Mouse (Mus musculus) brain, adult 2 months (tissue): ENCODE data around the gene Scyl2.
A peak's percentile ranks its signal among the peaks of the same experiment; 100 is the strongest.
"Not testable (repeated sequence)": the region's sequence is repeated elsewhere in the genome, so short reads cannot be mapped to it uniquely, and the experiment has no call there.

Experiments
- DNase-seq: peaks from one replicate; pipeline ENCODE4 v3.0.0; 2011; ENCODE audit warnings: low read depth, low spot score

The Scyl2 gene

DNA sequence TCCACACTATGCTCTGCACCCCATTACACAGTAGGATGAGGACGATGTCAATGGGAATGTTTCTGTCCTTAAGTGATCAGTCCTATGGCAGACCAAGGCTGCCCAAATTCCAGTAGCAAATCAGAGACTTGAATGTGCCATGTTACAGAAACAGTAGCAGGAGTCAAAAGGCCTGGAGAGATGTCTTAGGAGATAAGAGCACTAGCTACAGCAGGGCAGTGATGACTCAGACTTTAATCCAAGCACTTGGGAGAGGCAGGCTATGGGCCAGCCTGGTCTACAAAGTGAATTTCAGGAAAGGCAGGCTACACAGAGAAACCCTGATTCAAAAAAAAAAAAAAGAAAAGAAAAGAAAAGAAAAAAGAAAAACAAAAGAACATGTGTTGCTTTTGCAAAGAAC, 6.6 kb downstream of the Scyl2 start:
- no peak for DNase-seq

- DNase-seq, result no peak
These were observed 8.0 kb downstream of the Scyl2 start for GRCm38 (mm10) chr10:89678054-89678453.

- peak; percentile 82 for DNase-seq
These were observed 9.5 kb downstream of the Scyl2 start for GRCm38 (mm10) chr10:89676609-89677008.

DNA sequence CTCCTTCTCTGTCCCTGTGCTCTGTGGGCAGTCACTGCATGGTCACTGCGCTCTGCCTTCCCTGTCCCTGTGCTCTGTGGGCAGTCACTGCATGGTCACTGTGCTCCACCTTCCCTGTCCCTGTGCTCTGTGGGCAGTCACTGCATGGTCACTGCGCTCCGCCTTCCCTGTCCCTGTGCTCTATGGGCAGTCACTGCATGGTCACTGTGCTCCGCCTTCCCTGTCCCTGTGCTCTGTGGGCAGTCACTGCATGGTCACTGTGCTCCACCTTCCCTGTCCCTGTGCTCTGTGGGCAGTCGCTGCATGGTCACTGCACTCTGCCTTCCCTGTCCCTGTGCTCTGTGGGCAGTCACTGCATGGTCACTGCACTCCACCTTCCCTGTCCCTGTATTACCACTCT, 15.7 kb downstream of the Scyl2 start:
- DNase-seq, result not testable (repeated sequence)

GRCm38 (mm10) chr10:89667571-89667970, 18.5 kb downstream of the Scyl2 start:
- DNase-seq, result no peak

DNA sequence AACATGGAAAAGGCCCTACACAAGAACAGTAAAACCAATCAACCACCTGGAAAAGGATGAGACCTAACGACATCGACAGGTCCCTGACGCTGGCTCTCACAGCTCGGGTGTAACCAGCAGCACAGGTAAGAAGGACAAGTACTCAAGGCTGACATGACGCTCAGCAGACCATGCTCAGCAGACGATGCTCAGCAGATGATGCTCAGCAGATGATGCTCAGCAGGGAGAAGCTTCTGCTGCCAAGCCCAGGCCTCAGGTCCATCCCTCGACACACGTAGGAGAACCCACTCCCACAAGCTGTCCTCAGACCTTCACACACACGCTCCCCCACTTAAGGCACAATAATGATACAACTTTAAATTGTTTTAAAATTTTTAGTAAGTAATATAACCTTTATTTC, 20.4 kb downstream of the Scyl2 start:
- peak; percentile 91 for DNase-seq

- DNase-seq, result peak; percentile 63
These were observed 21.0 kb downstream of the Scyl2 start for GRCm38 (mm10) chr10:89664977-89665645.

GRCm38 (mm10) chr10:89656366-89656765, 29.7 kb downstream of the Scyl2 start:
- DNase-seq, result peak; percentile 79

GRCm38 (mm10) chr10:89652912-89653311, 33.2 kb downstream of the Scyl2 start:
- peak; percentile 58 for DNase-seq

DNA sequence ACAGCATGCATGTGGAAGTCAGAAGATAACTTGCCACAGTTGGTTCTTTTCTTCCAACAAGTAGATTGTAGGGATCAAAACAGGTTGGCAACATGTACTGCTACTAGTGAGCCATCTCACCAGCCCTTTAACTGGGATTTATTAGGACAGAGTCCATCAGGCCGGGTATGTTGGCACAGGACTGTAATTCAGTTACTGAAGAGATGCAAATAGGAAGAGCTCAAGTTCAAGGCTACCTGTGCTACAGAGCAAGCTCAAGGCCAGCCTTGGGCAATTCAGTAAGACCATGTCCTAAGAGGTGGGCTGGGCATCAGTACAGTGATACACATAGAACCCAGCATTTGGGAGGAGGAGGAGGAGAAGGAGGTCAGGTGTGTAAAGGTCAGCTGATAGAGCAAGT, 34.4 kb downstream of the Scyl2 start:
- no peak for DNase-seq

- DNase-seq, result no peak
These were observed 39.2 kb downstream of the Scyl2 start for GRCm38 (mm10) chr10:89646918-89647317.

- DNase-seq, result no peak
These were observed 49.1 kb downstream of the Scyl2 start for GRCm38 (mm10) chr10:89637001-89637400.

GRCm38 (mm10) chr10:89635018-89635417, 51.1 kb downstream of the Scyl2 start:
- DNase-seq, result peak; percentile 87

- no peak for DNase-seq
These were observed 52.2 kb downstream of the Scyl2 start for GRCm38 (mm10) chr10:89633736-89634426.

DNA sequence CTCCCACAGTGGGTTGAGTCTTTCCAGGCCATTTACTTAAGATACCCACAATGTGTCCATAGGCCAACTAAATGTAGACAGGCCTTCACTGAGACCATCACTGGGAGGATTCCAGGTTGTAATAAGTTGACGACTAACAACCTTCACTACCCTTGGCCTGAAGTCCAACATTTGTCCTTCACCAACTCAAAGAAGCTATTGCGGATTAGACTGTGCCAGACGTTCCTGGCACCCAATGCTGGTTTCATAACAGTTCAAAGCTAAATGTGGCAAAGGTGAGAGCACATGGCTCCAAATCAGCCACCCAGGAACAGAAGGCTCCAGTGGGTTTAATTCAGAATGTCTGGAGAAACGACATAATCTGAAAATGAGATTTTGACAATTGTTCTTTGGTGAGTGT, 53.0 kb downstream of the Scyl2 start:
- no peak for DNase-seq

DNA sequence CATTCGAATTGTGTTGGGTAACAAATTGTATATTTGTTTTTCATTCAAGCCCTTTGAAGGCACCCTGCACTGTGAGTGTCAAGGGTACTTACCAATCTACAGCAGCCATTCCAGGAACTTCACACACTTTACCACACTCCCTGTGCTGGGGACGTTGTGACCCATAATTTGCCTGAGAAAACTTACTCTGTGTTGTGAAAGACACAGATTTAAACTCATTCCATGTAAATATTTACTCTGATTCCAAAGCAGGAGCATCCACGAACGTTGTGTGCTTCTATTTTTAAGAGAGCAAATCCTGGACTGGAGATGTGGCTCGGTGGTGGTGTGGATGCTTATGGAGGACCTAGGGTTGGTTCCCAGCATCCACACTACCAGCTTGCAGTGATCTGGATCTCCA, 54.3 kb downstream of the Scyl2 start:
- no peak for DNase-seq

DNA sequence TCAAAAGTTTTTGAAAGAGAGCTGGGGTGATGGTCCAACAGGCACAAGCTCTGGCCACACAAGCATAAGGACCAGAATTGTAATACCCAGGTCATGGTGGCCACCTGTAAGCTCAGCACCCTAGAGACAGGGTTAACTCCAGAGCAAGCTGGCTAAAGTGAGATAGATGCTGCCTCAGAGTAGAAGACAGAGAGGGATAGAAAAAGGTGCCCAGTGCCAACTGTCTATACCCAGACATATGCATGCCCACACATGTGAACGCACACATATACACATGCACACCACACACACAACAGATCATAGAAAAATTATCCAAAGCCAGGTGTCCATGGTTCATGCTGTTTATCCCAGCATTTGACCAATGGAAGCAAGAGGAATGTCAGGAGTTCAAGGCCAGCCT, 55.5 kb downstream of the Scyl2 start:
- DNase-seq, result no peak

DNA sequence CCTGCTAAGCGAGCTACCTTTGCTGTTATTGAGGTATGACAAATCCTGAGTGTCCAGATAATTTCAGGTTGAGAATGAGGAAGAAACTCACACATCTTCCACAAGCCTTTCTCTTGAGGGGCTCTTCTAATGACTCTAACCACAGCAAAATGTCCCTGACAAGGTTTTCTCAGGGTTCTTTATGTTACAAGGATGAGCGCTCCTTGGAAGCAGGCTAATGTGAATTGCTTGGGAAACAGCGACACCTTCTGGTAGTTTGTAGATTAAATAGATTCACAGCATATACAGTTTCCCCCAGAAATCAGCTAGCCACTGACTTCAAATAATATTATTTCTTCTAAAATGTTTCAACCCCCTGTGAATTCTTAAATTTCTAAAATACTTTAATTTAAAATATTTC, 56.0 kb downstream of the Scyl2 start:
- DNase-seq, result peak; percentile 85

- no peak for DNase-seq
These were observed 59.4 kb downstream of the Scyl2 start for GRCm38 (mm10) chr10:89626714-89627113.

DNA sequence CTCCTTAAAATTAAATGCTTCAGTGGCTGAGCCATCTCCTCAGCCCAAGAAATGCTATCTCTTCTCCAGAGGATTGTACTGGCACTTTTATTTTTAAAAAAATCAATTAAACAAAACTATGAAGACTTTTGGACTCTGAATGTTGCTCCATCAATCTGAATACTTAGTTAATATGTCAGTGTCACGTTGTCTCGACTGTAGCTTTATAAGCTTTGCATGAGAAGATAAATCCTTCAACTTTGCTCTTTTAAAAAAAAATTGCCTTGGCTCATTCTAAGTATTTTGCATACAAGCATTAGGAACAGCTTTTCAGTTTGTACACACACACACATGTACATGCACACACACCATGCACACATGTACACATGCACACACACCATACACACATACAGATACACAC, 61.9 kb downstream of the Scyl2 start:
- DNase-seq, result no peak

DNA sequence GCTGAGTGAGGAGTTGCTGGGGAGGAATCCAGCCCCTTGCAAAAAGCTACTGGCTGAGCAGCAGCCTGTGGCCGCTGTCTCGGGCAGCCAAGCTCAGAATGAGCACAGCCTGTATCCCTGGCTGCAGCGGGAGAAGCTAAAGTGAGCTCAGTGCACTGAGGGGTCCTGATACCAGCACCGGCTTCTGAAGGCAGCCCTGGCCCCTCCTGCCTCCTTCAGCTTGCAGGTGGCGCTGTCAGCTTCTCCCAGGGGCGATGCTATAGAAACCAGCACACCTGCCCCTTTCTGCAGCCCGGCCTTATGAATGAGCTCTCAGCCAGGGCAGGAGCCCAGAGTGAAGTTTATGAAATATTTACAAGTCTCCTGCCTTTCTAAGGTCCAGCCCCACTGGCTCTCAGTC, 65.0 kb downstream of the Scyl2 start, which contains the start of gene Slc17a8:
Gene Slc17a8, minus strand, starts transcription at position 125 of the 400 bp plus-strand sequence.
- no peak for DNase-seq

GRCm38 (mm10) chr10:89599311-89599710, 86.8 kb downstream of the Scyl2 start:
- peak; percentile 44 for DNase-seq

- no peak for DNase-seq
These were observed 88.8 kb downstream of the Scyl2 start for GRCm38 (mm10) chr10:89597275-89597674.
